Mouse (Mus musculus) bone marrow macrophage, adult 2 months (primary cell): Measurements from ENCODE around the gene Nell1.

Experiments
- CTCF ChIP-seq: IDR thresholded peaks from 2 replicates; pipeline ENCODE4 v1.5.1; 2012; ENCODE audit warnings: low read depth, mild to moderate bottlenecking, low read length, moderate library complexity
- POLR2A ChIP-seq: IDR thresholded peaks from 2 replicates; pipeline ENCODE4 v1.6.1; 2012; ENCODE audit warnings: mild to moderate bottlenecking, low read depth, low read length, borderline replicate concordance

DNA sequence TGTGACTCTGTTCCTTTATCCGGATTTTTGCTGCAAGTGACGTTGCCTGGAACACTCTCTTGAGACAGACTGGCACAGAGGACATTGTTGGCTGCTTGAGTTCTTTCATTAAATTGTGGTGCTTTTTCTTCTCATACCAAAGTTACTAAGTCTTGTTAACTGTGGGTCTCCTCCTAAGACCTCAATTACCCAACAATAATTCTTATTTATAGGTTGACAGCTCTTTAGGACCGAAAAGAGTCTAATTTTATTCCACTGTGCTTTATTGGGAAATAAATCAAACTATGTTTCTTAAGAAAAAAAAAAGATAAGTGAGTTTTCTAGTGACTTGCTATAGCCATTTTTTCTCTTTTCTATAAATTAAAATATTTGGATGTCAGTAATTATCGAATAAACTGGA is 472.7 kb downstream of the Nell1 start:
- TF ChIP-seq CTCF, result no peak
- TF ChIP-seq POLR2A, result no peak
